In the genomic region with DNA sequence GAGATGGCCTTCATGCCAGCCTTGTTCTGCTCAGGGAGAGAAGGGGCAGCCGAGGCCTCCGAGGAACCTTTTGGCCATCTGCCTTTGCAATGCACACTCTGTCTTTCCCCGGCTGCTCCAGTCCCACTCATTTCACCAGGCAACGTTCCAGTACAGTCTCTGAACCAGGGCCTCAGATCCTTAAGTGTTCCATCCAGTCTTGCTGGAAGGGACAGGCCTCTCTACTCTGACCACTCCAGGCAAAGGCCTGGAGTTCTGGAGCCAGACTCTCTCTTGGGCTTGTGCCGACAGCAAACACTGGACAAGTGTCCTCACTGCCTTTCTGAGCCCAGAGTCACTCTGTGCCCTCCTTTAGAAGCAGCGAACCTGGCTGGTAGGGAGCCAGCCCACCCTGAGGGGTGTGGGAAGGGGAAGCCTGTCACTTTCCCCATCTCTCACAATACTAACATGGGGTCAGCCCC, we compare ENCODE assay signal across 9 mouse cellular contexts. TPM values are rescaled to one million over a fixed set of nuclear protein-coding genes. Genes with fewer than 3 reads are reported as not detected.
A peak's percentile ranks its signal among the peaks of the same experiment; 100 is the strongest.
DNase-seq lines count a peak whose midpoint lies in the region; ATAC-seq lines count a peak whose summit lies in the region.
"Had no signal": no experiment of that assay in that cellular context is flagged by ENCODE, and none has a peak within 500 bp of the region (broad histone marks: within the 10 kb centered on the region; RNA-seq: fewer than 3 reads in every experiment).

No protein-coding gene starts in this region.

- H3K36me3 ChIP-seq in heart, embryonic 12.5 days, result peaks cover 82% of the 10 kb centered on the region
- peaks cover 61% of the 10 kb centered on the region for H3K36me3 ChIP-seq in heart, embryonic 15.5 days
- peaks cover 19% of the 10 kb centered on the region for H3K36me3 ChIP-seq in midbrain, embryonic 16.5 days (ENCODE audit: control insufficient read depth, insufficient read depth, low read length)
- H3K36me3 ChIP-seq in forebrain, embryonic 10.5 days (replicated peaks), result peaks cover 100% of the 10 kb centered on the region

- H3K4me2 ChIP-seq in heart, embryonic 12.5 days, result no peak overlapping the region
- no peak overlapping the region for H3K4me2 ChIP-seq in heart, embryonic 15.5 days
- H3K4me2 ChIP-seq in midbrain, embryonic 16.5 days (ENCODE audit: low read length), result no peak overlapping the region

- H3K9ac ChIP-seq in heart, embryonic 12.5 days, result 0 out of 2 replicates have a peak overlapping the region, but pooled peaks have one; percentile 23
- H3K9ac ChIP-seq in heart, embryonic 15.5 days, result no peak overlapping the region
- no peak overlapping the region for H3K9ac ChIP-seq in midbrain, embryonic 16.5 days (ENCODE audit: low read depth, low read length)

- H3K4me3 ChIP-seq in heart, embryonic 12.5 days, result no peak overlapping the region
- no peak overlapping the region for H3K4me3 ChIP-seq in heart, embryonic 15.5 days
- no peak overlapping the region for H3K4me3 ChIP-seq in midbrain, embryonic 16.5 days (ENCODE audit: low read depth, low read length)
- no peak overlapping the region for H3K4me3 ChIP-seq in forebrain, embryonic 10.5 days

- no peak for DNase-seq in heart, postnatal 36 days
- peak; percentile 66 to 67 for DNase-seq in layer of hippocampus, postnatal 10 days (ENCODE audit: low spot score in 2 of 2)
- DNase-seq in T-cell, adult 2 months (ENCODE audit: low spot score), result no peak
- DNase-seq in ovary, postnatal 10 days (ENCODE audit: low spot score), result no peak
- DNase-seq in forebrain, embryonic 10.5 days (ENCODE audit: extremely low spot score, low spot score), result no peak

- no peak overlapping the region for H3K27ac ChIP-seq in heart, embryonic 12.5 days (ENCODE audit: poor library complexity, severe bottlenecking)
- peak overlapping the region; percentile 48 for H3K27ac ChIP-seq in heart, embryonic 15.5 days
- H3K27ac ChIP-seq in midbrain, embryonic 16.5 days (ENCODE audit: low read length), result peak overlapping the region; percentile 50
- H3K27ac ChIP-seq in forebrain, embryonic 10.5 days, result no peak overlapping the region

- intact Hi-C loops in heart, postnatal 36 days (cut with DNase I), result no loop called here

- H3K27me3 ChIP-seq in heart, embryonic 12.5 days (replicated peaks), result no peaks in the 10 kb centered on the region
- H3K27me3 ChIP-seq in heart, embryonic 15.5 days, result no peaks in the 10 kb centered on the region
- no peaks in the 10 kb centered on the region for H3K27me3 ChIP-seq in midbrain, embryonic 16.5 days (ENCODE audit: control insufficient read depth, insufficient read depth, low read depth, low read length)
- no peaks in the 10 kb centered on the region for H3K27me3 ChIP-seq in forebrain, embryonic 10.5 days (ENCODE audit: poor library complexity, severe bottlenecking)

- WGBS in heart, embryonic 12.5 days, result 89% methylated on average over 6 of the region's 6 CpGs
- WGBS in heart, embryonic 15.5 days, result 79% methylated on average over 6 of the region's 6 CpGs
- 73% methylated on average over 6 of the region's 6 CpGs for WGBS in midbrain, embryonic 16.5 days
- WGBS in forebrain, embryonic 10.5 days, result 92% methylated on average over 6 of the region's 6 CpGs

- H3K4me1 ChIP-seq in heart, embryonic 12.5 days (replicated peaks), result peaks cover 21% of the 10 kb centered on the region
- H3K4me1 ChIP-seq in heart, embryonic 15.5 days (replicated peaks), result peaks cover 20% of the 10 kb centered on the region
- peaks cover 2% of the 10 kb centered on the region; the same call in 1 of the 2 replicates for H3K4me1 ChIP-seq in midbrain, embryonic 16.5 days (ENCODE audit: control insufficient read depth, insufficient read depth, low read length)
- peaks cover 37% of the 10 kb centered on the region for H3K4me1 ChIP-seq in forebrain, embryonic 10.5 days

- no peak for ATAC-seq in heart, embryonic 12.5 days (ENCODE audit: insufficient number of reproducible peaks, low FRiP score)
- ATAC-seq in heart, embryonic 15.5 days (replicated peaks; ENCODE audit: insufficient number of reproducible peaks, insufficient read depth, low FRiP score, low read depth), result no peak
- peak; percentile 37 for ATAC-seq in midbrain, embryonic 16.5 days

- H3K9me3 ChIP-seq in heart, embryonic 12.5 days (replicated peaks), result 0 out of 2 replicates have a peak, but pooled peaks cover 4% of the 10 kb centered on the region
- no peaks in the 10 kb centered on the region for H3K9me3 ChIP-seq in heart, embryonic 15.5 days (replicated peaks)
- 0 out of 2 replicates have a peak, but pooled peaks cover 2% of the 10 kb centered on the region for H3K9me3 ChIP-seq in midbrain, embryonic 16.5 days (replicated peaks; ENCODE audit: control insufficient read depth, low read length, poor library complexity, severe bottlenecking)
- H3K9me3 ChIP-seq in forebrain, embryonic 10.5 days, result peaks cover 12% of the 10 kb centered on the region

RNA-seq across cellular contexts. Expression of a gene that starts 25.0 kb away (rescaled TPM):
- 32.9 and 33.4 TPM in 2 replicates for polyA plus RNA-seq in heart, embryonic 12.5 days (2016; fragmentation: Nextera tagmentation; extraction: Ambion mirVana)
- total RNA-seq in heart, postnatal 36 days (2021), result 10 to 100 TPM; 91.0 to 93.7 TPM
- polyA plus RNA-seq in heart, embryonic 15.5 days (2015; fragmentation: Nextera tagmentation; extraction: Ambion mirVana), result 30.1 and 32.8 TPM in 2 replicates
- 10 to 100 TPM; 47.5 to 57.3 TPM for total RNA-seq in layer of hippocampus, postnatal 10 days (2021)
- 24.5 and 25.1 TPM in 2 replicates for polyA plus RNA-seq in midbrain, embryonic 16.5 days (2015; fragmentation: Nextera tagmentation; extraction: Ambion mirVana)
- 38.2 and 45.2 TPM in 2 replicates for polyA plus RNA-seq in forebrain, embryonic 10.5 days (2016; fragmentation: Nextera tagmentation; extraction: Ambion mirVana)

RNA-seq across cellular contexts. Expression of a gene that starts 26.4 kb away (rescaled TPM):
- polyA plus RNA-seq in heart, embryonic 12.5 days (2016; fragmentation: Nextera tagmentation; extraction: Ambion mirVana), result not detected in 2 replicates
- not detected for total RNA-seq in heart, postnatal 36 days (2021)
- polyA plus RNA-seq in heart, embryonic 15.5 days (2015; fragmentation: Nextera tagmentation; extraction: Ambion mirVana), result 0.26 TPM in 1 of 2 replicates, not detected in the other
- under 1 TPM; 0.27 to 0.53 TPM for total RNA-seq in layer of hippocampus, postnatal 10 days (2021)
- 0.39 TPM in 1 of 2 replicates, not detected in the other for polyA plus RNA-seq in midbrain, embryonic 16.5 days (2015; fragmentation: Nextera tagmentation; extraction: Ambion mirVana)
- polyA plus RNA-seq in forebrain, embryonic 10.5 days (2016; fragmentation: Nextera tagmentation; extraction: Ambion mirVana), result 0.15 and 0.17 TPM in 2 replicates
- polyA plus RNA-seq: embryonic facial prominence, embryonic 11.5 days had no signal

RNA-seq across cellular contexts. Expression of a gene that starts 33.2 kb away (rescaled TPM):
- 18.2 and 20.0 TPM in 2 replicates for polyA plus RNA-seq in heart, embryonic 12.5 days (2016; fragmentation: Nextera tagmentation; extraction: Ambion mirVana)
- 10 to 100 TPM; 11.4 to 11.8 TPM for total RNA-seq in heart, postnatal 36 days (2021)
- polyA plus RNA-seq in heart, embryonic 15.5 days (2015; fragmentation: Nextera tagmentation; extraction: Ambion mirVana), result 10.3 and 15.3 TPM in 2 replicates
- total RNA-seq in layer of hippocampus, postnatal 10 days (2021), result 10 to 100 TPM; 28.6 to 33.0 TPM
- polyA plus RNA-seq in midbrain, embryonic 16.5 days (2015; fragmentation: Nextera tagmentation; extraction: Ambion mirVana), result 25.5 TPM in 2 replicates
- 27.0 and 29.6 TPM in 2 replicates for polyA plus RNA-seq in forebrain, embryonic 10.5 days (2016; fragmentation: Nextera tagmentation; extraction: Ambion mirVana)

RNA-seq across cellular contexts. Expression of a gene that starts 36.4 kb away (rescaled TPM):
- 43.2 and 44.3 TPM in 2 replicates for polyA plus RNA-seq in heart, embryonic 12.5 days (2016; fragmentation: Nextera tagmentation; extraction: Ambion mirVana)
- total RNA-seq in heart, postnatal 36 days (2021), result 10 to 100 TPM; 17.2 to 18.1 TPM
- 38.6 and 52.4 TPM in 2 replicates for polyA plus RNA-seq in heart, embryonic 15.5 days (2015; fragmentation: Nextera tagmentation; extraction: Ambion mirVana)
- total RNA-seq in layer of hippocampus, postnatal 10 days (2021), result 10 to 100 TPM; 43.7 to 48.4 TPM
- polyA plus RNA-seq in midbrain, embryonic 16.5 days (2015; fragmentation: Nextera tagmentation; extraction: Ambion mirVana), result 52.5 and 55.9 TPM in 2 replicates
- 54.1 and 54.7 TPM in 2 replicates for polyA plus RNA-seq in forebrain, embryonic 10.5 days (2016; fragmentation: Nextera tagmentation; extraction: Ambion mirVana)

RNA-seq across cellular contexts. Expression of a gene that starts 54.2 kb away (rescaled TPM):
- polyA plus RNA-seq in heart, embryonic 12.5 days (2016; fragmentation: Nextera tagmentation; extraction: Ambion mirVana), result 6.3 and 6.7 TPM in 2 replicates
- total RNA-seq in heart, postnatal 36 days (2021), result 1 to 10 TPM; 4.3 to 5.5 TPM
- polyA plus RNA-seq in heart, embryonic 15.5 days (2015; fragmentation: Nextera tagmentation; extraction: Ambion mirVana), result 3.4 and 4.7 TPM in 2 replicates
- total RNA-seq in layer of hippocampus, postnatal 10 days (2021), result 10 to 100 TPM; 32.2 to 42.8 TPM
- polyA plus RNA-seq in midbrain, embryonic 16.5 days (2015; fragmentation: Nextera tagmentation; extraction: Ambion mirVana), result 5.3 and 6.3 TPM in 2 replicates
- polyA plus RNA-seq in forebrain, embryonic 10.5 days (2016; fragmentation: Nextera tagmentation; extraction: Ambion mirVana), result 10.0 and 10.9 TPM in 2 replicates

Comparison
In these comparisons a context has a peak if more than half of its experiments do, and no peak if none do; other contexts are left out.
1. H3K27ac ChIP-seq: peak in heart, embryonic 15.5 days (single experiment) and midbrain, embryonic 16.5 days (single experiment); none in heart, embryonic 12.5 days (single experiment) and forebrain, embryonic 10.5 days (single experiment).
2. DNase-seq: peak in layer of hippocampus, postnatal 10 days (2 of 2); none in heart, postnatal 36 days (0 of 2), T-cell, adult 2 months (single experiment), ovary, postnatal 10 days (single experiment) and forebrain, embryonic 10.5 days (single experiment).